Mouse (Mus musculus) liver, embryonic 14.5 days (tissue): Measurements from ENCODE around the gene Gm9903.

Experiments used
- CTCF ChIP-seq: IDR thresholded peaks from 2 replicates; pipeline ENCODE4 v1.5.1; 2016; ENCODE audit warnings: antibody characterized with exemption, low read depth, control low read depth
- EP300 ChIP-seq: IDR thresholded peaks from 2 replicates; pipeline ENCODE4 v1.6.1; 2016; ENCODE audit warnings: antibody characterized with exemption, low read depth

GRCm38 (mm10) chr5:33651921-33652782 is 22.4 kb downstream of the Gm9903 start, which contains the start of gene Slbp:
- TF ChIP-seq EP300, result peak; percentile 73
- no peak; the same call in 1 of the 2 replicates for TF ChIP-seq CTCF
